Mouse (Mus musculus) frontal cortex, adult (tissue): Measurements from ENCODE around the gene Aldh1a1.

Source experiments
- ATAC-seq: cut with Nextera tagmentation; 2 replicates; pipeline ENCODE4 v1.9.2; 2017; ENCODE audit warnings: mild to moderate bottlenecking, moderate library complexity, mixed read lengths; ENCODE audit not compliant: low TSS enrichment

Aldh1a1 gene

GRCm38 (mm10) chr19:20653082-20653676, 160.7 kb downstream of the Aldh1a1 start:
- ATAC-seq: no peak

DNA sequence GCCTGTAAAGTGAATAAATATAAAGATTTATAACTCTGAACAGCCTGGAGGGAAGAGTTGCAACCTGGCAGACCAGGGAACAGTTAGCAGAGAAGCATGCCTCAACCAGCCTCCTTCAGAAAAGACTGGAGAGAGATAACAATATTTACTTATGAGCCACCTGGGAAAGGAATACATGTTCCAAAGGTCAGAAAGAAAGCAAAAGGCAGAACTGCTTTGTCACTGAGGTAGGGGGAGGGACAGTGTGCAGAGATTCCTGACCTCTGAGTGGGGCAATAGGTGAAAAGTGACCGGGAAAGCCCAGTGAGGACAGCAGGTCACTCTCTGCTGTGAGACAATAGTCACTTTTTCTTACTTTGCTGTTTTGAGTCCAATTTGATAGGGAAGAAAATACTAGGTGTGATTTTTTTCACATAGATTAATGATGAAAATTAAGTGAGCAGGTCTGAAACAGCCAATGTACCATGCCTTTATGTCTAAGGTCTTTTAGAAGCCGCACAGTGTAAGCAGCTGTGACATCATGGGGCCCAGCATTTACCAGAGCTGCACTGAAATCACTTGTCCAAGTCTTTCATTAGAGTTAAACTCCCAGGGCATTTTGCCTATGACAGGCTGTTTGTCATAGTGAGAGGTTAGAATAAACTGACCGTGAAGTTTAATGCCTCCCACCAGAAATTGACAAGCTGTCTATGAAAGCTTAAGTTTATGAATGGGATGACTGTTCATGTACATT, 161.8 kb downstream of the Aldh1a1 start:
- ATAC-seq: no peak

DNA sequence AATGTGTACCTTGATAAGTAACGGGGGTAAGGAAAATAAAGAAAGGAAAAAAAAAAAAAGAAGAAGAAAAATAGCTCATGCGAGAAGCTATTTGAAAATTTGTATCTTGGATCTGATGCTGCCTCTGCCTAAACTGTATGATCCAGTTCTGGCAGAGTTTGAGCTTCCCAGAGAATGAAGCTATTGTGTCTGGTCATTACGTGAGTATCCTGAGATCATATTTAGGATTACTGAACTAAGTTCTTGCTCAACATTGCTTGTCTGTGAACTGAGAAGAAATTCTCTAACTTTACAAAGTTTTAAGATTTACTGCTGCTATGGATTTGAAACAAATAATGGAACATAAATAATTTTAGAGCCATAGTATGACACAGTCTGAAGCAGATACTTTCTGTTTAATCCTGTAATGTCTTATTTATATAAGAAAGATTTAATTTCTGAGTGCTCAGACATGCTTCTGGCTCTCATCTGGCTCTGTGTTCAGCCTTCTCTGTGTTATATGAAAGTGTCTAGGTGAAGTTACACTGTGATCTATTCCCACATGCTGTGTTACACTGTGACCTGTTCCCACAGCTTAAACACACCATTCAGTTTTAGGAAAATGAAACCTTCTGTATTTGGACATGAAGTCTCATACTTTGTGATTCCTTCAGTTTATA, 185.3 kb downstream of the Aldh1a1 start:
- no peak for ATAC-seq
